Mouse (Mus musculus) embryonic facial prominence, embryonic 15.5 days (tissue): ENCODE results near the gene Cpn1. TPM values are rescaled to one million over a fixed set of nuclear protein-coding genes. Genes with fewer than 3 reads are reported as not detected.

Experiments used
- ATAC-seq: fragments of 200-750 bp; cut with Nextera tagmentation; 2 replicates; pipeline ENCODE4 v1.8.0; 2017; ENCODE audit warnings: low read depth, moderate TSS enrichment; ENCODE audit not compliant: insufficient number of reproducible peaks, low FRiP score, low TSS enrichment
- H3K27ac ChIP-seq: fragments of 300-500 bp; sonication (generic); replicated peaks from 2 replicates; pipeline ENCODE4 v1.5.1; 2015; ENCODE audit warnings: mild to moderate bottlenecking, inconsistent platforms
- H3K27me3 ChIP-seq: fragments of 300-500 bp; sonication (generic); 2 replicates; pipeline ENCODE4 v1.6.1; 2015; ENCODE audit warnings: inconsistent platforms
- H3K36me3 ChIP-seq: fragments of 300-500 bp; sonication (generic); 2 replicates; pipeline ENCODE4 v1.6.1; 2015; ENCODE audit warnings: mild to moderate bottlenecking, inconsistent platforms
- H3K4me1 ChIP-seq: fragments of 300-500 bp; sonication (generic); 2 replicates; pipeline ENCODE4 v1.6.1; 2015; ENCODE audit warnings: inconsistent platforms
- H3K4me2 ChIP-seq: fragments of 300-500 bp; sonication (generic); replicated peaks from 2 replicates; pipeline ENCODE4 v1.6.1; 2015; ENCODE audit warnings: mild to moderate bottlenecking, inconsistent platforms
- H3K4me3 ChIP-seq: fragments of 300-500 bp; sonication (generic); replicated peaks from 2 replicates; pipeline ENCODE4 v1.5.1; 2015; ENCODE audit warnings: mild to moderate bottlenecking, inconsistent platforms
- H3K9ac ChIP-seq: fragments of 300-500 bp; sonication (generic); 2 replicates; pipeline ENCODE4 v1.6.1; 2015; ENCODE audit warnings: inconsistent platforms
- H3K9me3 ChIP-seq: fragments of 300-500 bp; sonication (generic); replicated peaks from 2 replicates; pipeline ENCODE4 v1.6.1; 2016; ENCODE audit warnings: inconsistent platforms
- WGBS: fragments of 180-500 bp; shearing (Covaris S2); methylation state at CpG from one replicate; pipeline ENCODE4 v1.1.7; 2015; 5-methylcytosine and 5-hydroxymethylcytosine counted together
- polyA plus RNA-seq: library from polyadenylated mRNA; unstranded; fragments of >200 nt; fragmentation: Nextera tagmentation; extraction: Ambion mirVana; gene quantifications from 2 replicates; pipeline ENCODE4 v1.2.1, GENCODE M21; 2015

The Cpn1 gene
- polyA plus RNA-seq, 1 experiment from 2014 or later: 0.40 TPM

- Histone ChIP-seq H3K9ac (no peak overlapping the region), H3K36me3 (0 out of 2 replicates have a peak, but pooled peaks cover 5% of the 10 kb centered on the region), H3K27ac (no peak overlapping the region), H3K9me3 (no peaks in the 10 kb centered on the region), H3K27me3 (no peaks in the 10 kb centered on the region), H3K4me1 (peaks cover 7% of the 10 kb centered on the region; the same call in 1 of the 2 replicates), H3K4me3 (no peak overlapping the region), H3K4me2 (no peak overlapping the region)
- ATAC-seq: no peak
- 79% methylated on average over 4 of the region's 4 CpGs for WGBS
Measured at GRCm38 (mm10) chr19:43919841-43920240, 66.5 kb downstream of the Cpn1 start.

GRCm38 (mm10) chr19:43918834-43919233, 67.5 kb downstream of the Cpn1 start:
- H3K9me3 ChIP-seq: no peaks in the 10 kb centered on the region
- H3K27me3 ChIP-seq: no peaks in the 10 kb centered on the region
- no peak overlapping the region for H3K4me2 ChIP-seq
- H3K9ac ChIP-seq: no peak overlapping the region
- WGBS: 85% methylated on average over 3 of the region's 3 CpGs
- peaks cover 7% of the 10 kb centered on the region; the same call in 1 of the 2 replicates for H3K4me1 ChIP-seq
- H3K36me3 ChIP-seq: 0 out of 2 replicates have a peak, but pooled peaks cover 5% of the 10 kb centered on the region
- no peak overlapping the region for H3K4me3 ChIP-seq
- no peak for ATAC-seq
- no peak overlapping the region for H3K27ac ChIP-seq

DNA sequence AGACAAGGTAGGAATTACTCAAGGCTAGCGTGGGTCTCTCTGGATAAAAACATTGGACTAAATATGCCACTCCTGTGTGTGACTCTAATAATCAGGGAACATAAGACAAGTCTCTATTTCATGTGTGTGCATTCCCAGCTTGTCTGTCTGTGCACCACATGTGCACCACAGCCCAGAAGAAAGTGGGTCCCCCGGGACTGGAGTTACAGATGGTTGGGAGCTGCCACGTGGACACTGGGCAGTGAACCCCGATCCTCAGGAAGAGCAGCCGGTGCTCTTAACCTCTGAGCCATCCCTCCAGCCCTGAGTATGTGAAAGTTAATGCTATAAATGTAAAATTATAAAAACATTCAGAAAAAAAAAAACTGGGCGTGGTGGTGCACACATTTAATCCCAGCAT, 68.6 kb downstream of the Cpn1 start:
- H3K9ac ChIP-seq: no peak overlapping the region
- H3K36me3 ChIP-seq: no peaks in the 10 kb centered on the region
- H3K4me3 ChIP-seq: no peak overlapping the region
- no peak overlapping the region for H3K4me2 ChIP-seq
- no peak for ATAC-seq
- WGBS: 59% methylated on average over 6 of the region's 6 CpGs
- no peak overlapping the region for H3K27ac ChIP-seq
- H3K9me3 ChIP-seq: no peaks in the 10 kb centered on the region
- H3K27me3 ChIP-seq: no peaks in the 10 kb centered on the region
- H3K4me1 ChIP-seq: peaks cover 10% of the 10 kb centered on the region; the same call in 1 of the 2 replicates

DNA sequence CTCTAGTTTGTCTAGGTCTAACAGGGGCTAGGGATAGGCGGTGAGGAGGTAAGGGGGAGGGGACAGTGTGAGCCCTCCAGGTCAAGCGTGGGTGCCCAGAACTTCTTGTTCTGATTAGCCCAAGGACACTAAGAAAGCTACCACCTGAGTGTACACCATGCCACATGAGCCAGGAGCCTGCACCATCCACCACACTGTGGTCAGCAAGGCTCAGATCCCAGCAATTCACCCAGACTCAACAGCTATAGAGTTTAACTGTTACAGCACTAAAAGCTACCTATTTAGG, 69.0 kb downstream of the Cpn1 start:
- no peaks in the 10 kb centered on the region for H3K36me3 ChIP-seq
- H3K9me3 ChIP-seq: no peaks in the 10 kb centered on the region
- 78% methylated on average over 2 of the region's 2 CpGs for WGBS
- H3K27ac ChIP-seq: no peak overlapping the region
- H3K4me2 ChIP-seq: no peak overlapping the region
- H3K4me1 ChIP-seq: peaks cover 10% of the 10 kb centered on the region; the same call in 1 of the 2 replicates
- H3K4me3 ChIP-seq: no peak overlapping the region
- no peak overlapping the region for H3K9ac ChIP-seq
- no peaks in the 10 kb centered on the region for H3K27me3 ChIP-seq
- ATAC-seq: no peak

GRCm38 (mm10) chr19:43916586-43917405, 69.6 kb downstream of the Cpn1 start:
- Histone ChIP-seq H3K9me3 (no peaks in the 10 kb centered on the region), H3K4me1 (peaks cover 10% of the 10 kb centered on the region; the same call in 1 of the 2 replicates), H3K4me2 (no peak overlapping the region), H3K9ac (no peak overlapping the region), H3K27me3 (no peaks in the 10 kb centered on the region), H3K4me3 (no peak overlapping the region), H3K36me3 (peaks cover 2% of the 10 kb centered on the region; the same call in 1 of the 2 replicates), H3K27ac (no peak overlapping the region)
- ATAC-seq: peak; percentile 36; the same call in 1 of the 2 replicates
- WGBS: 64% methylated on average over 21 of the region's 21 CpGs

DNA sequence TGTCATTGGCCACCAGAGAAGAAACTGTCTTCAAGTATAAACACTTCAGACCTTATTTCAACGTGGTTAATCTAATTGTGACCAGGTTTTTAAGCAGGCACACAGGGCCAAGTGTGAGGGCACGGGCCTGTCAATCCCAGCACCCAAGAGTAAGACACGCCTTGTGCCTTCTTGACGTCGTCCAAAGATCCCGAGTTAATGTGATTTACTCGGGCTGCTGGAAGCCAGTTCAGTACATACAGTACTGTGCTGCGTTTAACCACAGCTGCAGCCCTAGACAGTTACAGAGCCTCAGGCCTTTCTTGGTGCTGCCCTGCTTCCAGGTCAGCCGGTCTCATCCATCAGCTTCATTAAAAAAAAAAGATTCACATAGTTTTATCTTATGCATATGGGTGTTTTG, 70.9 kb downstream of the Cpn1 start:
- H3K4me2 ChIP-seq: no peak overlapping the region
- ATAC-seq: no peak
- no peak overlapping the region for H3K4me3 ChIP-seq
- 46% methylated on average over 9 of the region's 9 CpGs for WGBS
- peaks cover 7% of the 10 kb centered on the region for H3K36me3 ChIP-seq
- H3K4me1 ChIP-seq: peaks cover 5% of the 10 kb centered on the region; the same call in 1 of the 2 replicates
- H3K27me3 ChIP-seq: no peaks in the 10 kb centered on the region
- no peak overlapping the region for H3K9ac ChIP-seq
- H3K9me3 ChIP-seq: no peaks in the 10 kb centered on the region
- H3K27ac ChIP-seq: no peak overlapping the region

- 0 out of 2 replicates have a peak, but pooled peaks cover 3% of the 10 kb centered on the region for H3K4me1 ChIP-seq
- no peaks in the 10 kb centered on the region for H3K9me3 ChIP-seq
- no peak overlapping the region for H3K4me2 ChIP-seq
- no peak overlapping the region for H3K9ac ChIP-seq
- ATAC-seq: no peak
- 86% methylated on average over 9 of the region's 9 CpGs for WGBS
- peaks cover 11% of the 10 kb centered on the region for H3K36me3 ChIP-seq
- no peaks in the 10 kb centered on the region for H3K27me3 ChIP-seq
- no peak overlapping the region for H3K4me3 ChIP-seq
- no peak overlapping the region for H3K27ac ChIP-seq
Measured at GRCm38 (mm10) chr19:43914986-43915385, 71.4 kb downstream of the Cpn1 start.

DNA sequence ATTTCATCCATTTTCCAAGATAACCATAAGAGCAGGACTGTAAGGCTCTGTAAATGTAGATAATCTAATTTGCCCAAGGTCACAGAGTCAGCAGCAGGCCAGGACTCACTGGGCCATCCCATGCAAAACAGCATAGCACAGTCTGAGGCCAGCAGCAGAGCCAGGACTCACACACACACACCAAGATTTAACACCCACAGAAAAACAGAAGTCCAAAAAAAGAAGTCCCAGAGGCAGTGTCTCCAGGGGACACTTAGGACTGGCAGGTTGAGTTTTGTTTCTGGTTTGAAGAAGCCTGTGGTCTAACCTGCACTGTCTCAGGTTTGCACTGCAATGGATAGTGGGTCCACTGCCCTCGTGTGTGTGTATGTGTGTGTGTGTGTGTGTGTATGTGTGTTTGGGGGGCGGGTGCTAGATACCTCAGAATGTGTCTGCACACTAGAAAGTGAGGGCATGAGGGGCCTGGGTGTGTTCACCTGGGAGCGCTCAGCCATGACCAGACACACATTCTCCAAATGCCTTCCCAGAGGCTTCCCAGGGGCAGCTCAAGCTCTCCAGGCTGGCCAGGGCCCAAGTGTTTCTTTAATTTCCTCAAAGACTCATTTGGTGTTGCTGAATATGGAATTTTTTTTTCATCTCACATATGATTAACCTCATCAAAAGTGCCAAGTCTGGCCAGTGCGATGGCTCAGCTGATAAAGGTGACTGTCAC, 73.4 kb downstream of the Cpn1 start:
- H3K4me2 ChIP-seq: no peak overlapping the region
- no peak overlapping the region for H3K9ac ChIP-seq
- 0 out of 2 replicates have a peak, but pooled peaks cover 3% of the 10 kb centered on the region for H3K4me1 ChIP-seq
- H3K4me3 ChIP-seq: no peak overlapping the region
- no peaks in the 10 kb centered on the region for H3K9me3 ChIP-seq
- no peak for ATAC-seq
- no peak overlapping the region for H3K27ac ChIP-seq
- WGBS: 82% methylated on average over 4 of the region's 4 CpGs
- no peaks in the 10 kb centered on the region for H3K27me3 ChIP-seq
- peaks cover 26% of the 10 kb centered on the region for H3K36me3 ChIP-seq

DNA sequence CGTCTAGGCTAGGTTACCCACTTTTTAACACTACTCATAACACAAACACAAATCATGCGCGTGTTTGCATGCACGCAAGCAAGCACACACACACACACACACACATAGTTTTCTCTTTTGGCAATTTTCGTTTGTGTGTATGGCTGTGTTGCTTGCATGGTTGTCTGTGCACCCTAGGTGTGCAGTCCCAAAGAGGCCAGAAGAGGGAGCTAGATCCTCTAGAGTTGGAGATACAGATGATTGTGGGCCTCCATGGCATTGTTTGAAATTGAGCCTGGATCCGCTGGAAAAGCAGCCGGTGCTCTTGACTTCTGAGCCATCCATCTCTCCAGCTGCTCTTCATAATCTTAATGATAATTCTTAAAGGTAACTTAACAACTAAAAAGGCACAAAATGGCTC, 79.9 kb downstream of the Cpn1 start:
- H3K27me3 ChIP-seq: no peaks in the 10 kb centered on the region
- no peak overlapping the region for H3K9ac ChIP-seq
- peaks cover 43% of the 10 kb centered on the region for H3K36me3 ChIP-seq
- no peak for ATAC-seq
- H3K4me1 ChIP-seq: no peaks in the 10 kb centered on the region
- 89% methylated on average over 7 of the region's 7 CpGs for WGBS
- no peak overlapping the region for H3K4me2 ChIP-seq
- no peak overlapping the region for H3K27ac ChIP-seq
- H3K4me3 ChIP-seq: no peak overlapping the region
- H3K9me3 ChIP-seq: no peaks in the 10 kb centered on the region
